Comparison of ENCODE assay signal across 22 mouse cellular contexts in genomic region chr10:60042350-60042922, GRCm38 (mm10).
"Had no signal": no experiment of that assay in that cellular context is flagged by ENCODE, and none has a peak within 500 bp of the region (broad histone marks: within the 10 kb centered on the region; RNA-seq: fewer than 3 reads in every experiment).

No protein-coding gene starts in this region.

- H3K36me3 ChIP-seq: liver, embryonic 15.5 days; midbrain, embryonic 12.5 days; midbrain, embryonic 15.5 days; neural tube, embryonic 13.5 days had no signal

- DNase-seq: kidney, adult 18-20 months; kidney, adult 9 months; kidney, postnatal 14 days; layer of hippocampus, adult 9-11 months; left cerebral cortex, postnatal 4 days; lung, embryonic 14.5 days; lung, postnatal 14 days; thymus, adult 18-20 months; thymus, postnatal 36 days had no signal

- H3K27ac ChIP-seq: hindbrain, postnatal 0 days; layer of hippocampus, adult 2 months; left cerebral cortex, adult 2 months; limb, embryonic 12.5 days; limb, embryonic 15.5 days; liver, embryonic 15.5 days; macrophage; midbrain, embryonic 12.5 days; midbrain, embryonic 15.5 days; neural tube, embryonic 13.5 days had no signal

- H3K4me2 ChIP-seq: limb, embryonic 12.5 days; limb, embryonic 15.5 days; liver, embryonic 11.5 days; liver, embryonic 15.5 days; lung, embryonic 14.5 days; midbrain, embryonic 12.5 days; midbrain, embryonic 15.5 days; neural tube, embryonic 13.5 days had no signal

- H3K27me3 ChIP-seq: limb, embryonic 12.5 days; limb, embryonic 15.5 days; midbrain, embryonic 15.5 days; neural tube, embryonic 13.5 days had no signal

- H3K9ac ChIP-seq: limb, embryonic 12.5 days; limb, embryonic 15.5 days; liver, embryonic 15.5 days; lung, embryonic 14.5 days; midbrain, embryonic 12.5 days; midbrain, embryonic 15.5 days; neural tube, embryonic 13.5 days had no signal

- H3K9me3 ChIP-seq: limb, embryonic 12.5 days; limb, embryonic 15.5 days; liver, embryonic 15.5 days; midbrain, embryonic 12.5 days; midbrain, embryonic 15.5 days; neural tube, embryonic 13.5 days had no signal

- H3K4me3 ChIP-seq: layer of hippocampus, adult 2 months; left cerebral cortex, adult 2 months; limb, embryonic 12.5 days; limb, embryonic 15.5 days; liver, embryonic 15.5 days; midbrain, embryonic 12.5 days; midbrain, embryonic 15.5 days; myocyte; neural tube, embryonic 13.5 days had no signal

- ATAC-seq: hindbrain, postnatal 0 days; inflammation-experienced regulatory T-cells, adult 6 months; midbrain, embryonic 15.5 days had no signal

- H3K4me1 ChIP-seq: limb, embryonic 12.5 days; limb, embryonic 15.5 days; liver, embryonic 15.5 days; midbrain, embryonic 12.5 days had no signal
